Mouse (Mus musculus): ENCODE data around the gene Hist1h3i. TPM values are rescaled to one million over a fixed set of nuclear protein-coding genes. Genes with fewer than 3 reads are reported as not detected.
A peak's percentile ranks its signal among the peaks of the same experiment; 100 is the strongest.
"Not testable (repeated sequence)": the region's sequence is repeated elsewhere in the genome, so short reads cannot be mapped to it uniquely, and the experiment has no call there.

Hist1h3i gene
- total RNA-seq, 2 experiments from 2014 or later, result 61.0 to 71.7 TPM

GRCm38 (mm10) chr13:21790601-21791283 is 7.6 kb upstream of the Hist1h3i start:
- no peak overlapping the region for H3K27ac ChIP-seq
- TF ChIP-seq CTCF (conservative IDR thresholded peaks at IDR 0.05), result no peak
- no peak for DNase-seq (ENCODE audit: low spot score in 2 of 2)
- H3K4me3 ChIP-seq, result no peak overlapping the region; the same call in 1 of the 2 replicates

- no peak for TF ChIP-seq CTCF (conservative IDR thresholded peaks at IDR 0.05)
Measured at GRCm38 (mm10) chr13:21789925-21790324, 6.8 kb upstream of the Hist1h3i start.

GRCm38 (mm10) chr13:21787760-21788593 is 4.8 kb upstream of the Hist1h3i start:
- peak overlapping the region; percentile 56 for H3K4me3 ChIP-seq
- no peak overlapping the region for H3K27ac ChIP-seq
- no peak for DNase-seq (ENCODE audit: low spot score in 2 of 2)
- TF ChIP-seq CTCF (conservative IDR thresholded peaks at IDR 0.05), result no peak

More at GRCm38 (mm10) chr13:21789925-21790324, 6.8 kb upstream of the Hist1h3i start:
- Histone ChIP-seq H3K27ac (no peak overlapping the region), H3K4me3 (no peak overlapping the region)
- no peak for DNase-seq (ENCODE audit: low spot score in 2 of 2)

- TF ChIP-seq CTCF (conservative IDR thresholded peaks at IDR 0.05), result peak; percentile 10; the same call in 1 of the 2 replicates
- Histone ChIP-seq H3K4me3 (peak within 1 kb of the TSS; percentile 56), H3K27ac (peak within 1 kb of the TSS; percentile 62)
- peak; percentile 94 to 96 for DNase-seq (ENCODE audit: low spot score in 2 of 2)
Measured at GRCm38 (mm10) chr13:21786899-21787629, 3.9 kb upstream of the Hist1h3i start, which contains the start of the genes Hist1h2an and Hist1h2bp. Gene Hist1h2an, minus strand, starts transcription at chr13:21787218. Gene Hist1h2bp, plus strand, starts transcription at chr13:21787461.

- Histone ChIP-seq H3K4me3 (peak overlapping the region; percentile 34), H3K27ac (peak overlapping the region; percentile 62)
- no peak; the same call in 1 of the 2 replicates for TF ChIP-seq CTCF (conservative IDR thresholded peaks at IDR 0.05)
- no peak for DNase-seq (ENCODE audit: low spot score in 2 of 2)
Measured at GRCm38 (mm10) chr13:21786189-21786898, 3.2 kb upstream of the Hist1h3i start.

GRCm38 (mm10) chr13:21784311-21784710 is 1.1 kb upstream of the Hist1h3i start:
- Histone ChIP-seq H3K27ac (no peak overlapping the region), H3K4me3 (no peak overlapping the region)
- no peak for TF ChIP-seq CTCF (conservative IDR thresholded peaks at IDR 0.05)
- DNase-seq (ENCODE audit: low spot score in 2 of 2), result no peak

GRCm38 (mm10) chr13:21783734-21784161 is 578 bp upstream of the Hist1h3i start:
- H3K27ac ChIP-seq, result peak overlapping the region; percentile 40

GRCm38 (mm10) chr13:21782361-21783254 is 562 bp downstream of the Hist1h3i start:
- Histone ChIP-seq H3K27ac (peak overlapping the region; percentile 80), H3K4me3 (peak overlapping the region; percentile 59)
- DNase-seq (ENCODE audit: low spot score in 2 of 2), result not testable (repeated sequence)

More at GRCm38 (mm10) chr13:21783734-21784161, 578 bp upstream of the Hist1h3i start:
- peak in 1 of 2 experiments; percentile 31 for DNase-seq (ENCODE audit: low spot score in 2 of 2)
- no peak for TF ChIP-seq CTCF (conservative IDR thresholded peaks at IDR 0.05)
- H3K4me3 ChIP-seq, result peak overlapping the region; percentile 59

GRCm38 (mm10) chr13:21781639-21782038 is 1.5 kb downstream of the Hist1h3i start:
- TF ChIP-seq CTCF (conservative IDR thresholded peaks at IDR 0.05), result no peak
- Histone ChIP-seq H3K27ac (no peak overlapping the region), H3K4me3 (no peak overlapping the region)
- no peak for DNase-seq (ENCODE audit: low spot score in 2 of 2)

GRCm38 (mm10) chr13:21781021-21781555 is 2.1 kb downstream of the Hist1h3i start:
- no peak overlapping the region for H3K27ac ChIP-seq
- peak overlapping the region; percentile 64 for H3K4me3 ChIP-seq
- TF ChIP-seq CTCF (conservative IDR thresholded peaks at IDR 0.05), result no peak
- DNase-seq (ENCODE audit: low spot score in 2 of 2), result no peak

Measured in layer of hippocampus, adult 2 months (tissue).